8 mouse cellular contexts compared by ENCODE assay signal in the genomic region with DNA sequence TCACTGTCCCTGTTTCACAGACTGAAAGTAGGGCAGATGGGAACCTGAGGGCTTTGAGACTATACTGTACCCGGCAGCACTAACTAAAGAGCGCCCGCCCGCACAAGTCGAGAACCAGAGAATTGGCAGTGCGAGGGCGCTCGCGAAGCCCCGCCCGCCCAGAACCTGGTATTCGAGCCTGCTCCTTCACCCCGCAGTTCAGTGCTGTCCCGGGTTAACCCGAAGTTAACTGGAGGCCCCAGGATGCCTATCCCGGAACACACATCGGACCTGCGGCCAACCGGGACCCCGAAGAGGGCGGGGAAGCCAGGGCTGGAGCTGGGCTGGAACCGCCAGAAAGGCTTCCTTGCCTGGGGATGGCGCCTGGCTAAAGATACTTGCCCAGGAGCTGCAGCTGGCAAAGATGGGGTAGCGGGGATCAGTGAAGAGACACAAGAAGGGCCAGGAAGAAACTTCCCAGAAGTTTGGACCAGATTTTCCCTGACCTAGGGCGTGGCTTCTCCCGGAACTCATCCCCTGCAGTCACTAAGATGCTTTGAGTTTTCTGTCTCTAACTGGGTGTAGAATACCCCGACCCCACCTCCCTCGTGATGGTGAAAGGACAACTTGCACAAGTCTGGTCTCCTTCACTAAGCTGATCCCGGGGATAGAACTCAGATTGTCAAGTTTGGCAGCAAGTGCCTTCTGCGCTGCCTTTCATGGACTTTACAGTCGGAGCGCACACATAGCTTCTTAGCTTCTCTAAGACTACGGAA. TPM values are rescaled to one million over a fixed set of nuclear protein-coding genes. Genes with fewer than 3 reads are reported as not detected.
DNase-seq lines count a peak whose midpoint lies in the region.

A gene (plus strand): TSS at position 413 of the 755 bp plus-strand sequence.

- H3K9me3 ChIP-seq in megakaryocyte, embryonic 14.5 days: no peaks in the 10 kb centered on the region

- peaks cover 13% of the 10 kb centered on the region for H3K27me3 ChIP-seq in megakaryocyte, embryonic 14.5 days (replicated peaks)

- H3K36me3 ChIP-seq in megakaryocyte, embryonic 14.5 days (replicated peaks; ENCODE audit: low read length): peaks cover 33% of the 10 kb centered on the region

- peaks cover 61% of the 10 kb centered on the region for H3K4me1 ChIP-seq in megakaryocyte, embryonic 14.5 days

- peak within 1 kb of the TSS; percentile 93 for H3K4me3 ChIP-seq in megakaryocyte, embryonic 14.5 days (replicated peaks)

- intact Hi-C loops in left cerebral cortex, postnatal 10 days (cut with DNase I): no loop called here

- DNase-seq in T-cell, adult 2 months (ENCODE audit: low spot score): peak; percentile 76
- DNase-seq in cerebellum, postnatal 4 days (ENCODE audit: low spot score in 2 of 2): peak; percentile 53 to 65
- peak; percentile 81 for DNase-seq in gastrocnemius, postnatal 10 days
- DNase-seq in induced T-regulatory cell, adult 2 months (ENCODE audit: low read depth): peak; percentile 80
- peak; percentile 73 to 88 for DNase-seq in left cerebral cortex, postnatal 10 days (ENCODE audit: extremely low spot score in 1 of 2, low spot score in 2 of 2)
- peak; percentile 79 to 87 for DNase-seq in right cerebral cortex, adult 2 months (ENCODE audit: low spot score in 2 of 2)
- DNase-seq in urinary bladder, postnatal 14 days (ENCODE audit: low spot score): peak; percentile 86

RNA-seq across cellular contexts. Expression of the gene that starts here (rescaled TPM):
- total RNA-seq in gastrocnemius, postnatal 10 days (2021): 10 to 100 TPM in 1 of 2 experiments, 1 to 10 TPM in 1; 8.8 to 12.4 TPM
- total RNA-seq in left cerebral cortex, postnatal 10 days (2021): 10 to 100 TPM; 29.0 to 29.2 TPM
- polyA plus RNA-seq in megakaryocyte, embryonic 14.5 days (2012; ENCODE audit: insufficient read depth, low replicate concordance): 17.4 and 21.7 TPM in 2 replicates

Comparison
In these comparisons a context has a peak if more than half of its experiments do, and no peak if none do; other contexts are left out.
1. Peak in every context shown above with its lines: DNase-seq and H3K4me3 ChIP-seq.